Mouse (Mus musculus): ENCODE data around the gene Ptch2.

DNA sequence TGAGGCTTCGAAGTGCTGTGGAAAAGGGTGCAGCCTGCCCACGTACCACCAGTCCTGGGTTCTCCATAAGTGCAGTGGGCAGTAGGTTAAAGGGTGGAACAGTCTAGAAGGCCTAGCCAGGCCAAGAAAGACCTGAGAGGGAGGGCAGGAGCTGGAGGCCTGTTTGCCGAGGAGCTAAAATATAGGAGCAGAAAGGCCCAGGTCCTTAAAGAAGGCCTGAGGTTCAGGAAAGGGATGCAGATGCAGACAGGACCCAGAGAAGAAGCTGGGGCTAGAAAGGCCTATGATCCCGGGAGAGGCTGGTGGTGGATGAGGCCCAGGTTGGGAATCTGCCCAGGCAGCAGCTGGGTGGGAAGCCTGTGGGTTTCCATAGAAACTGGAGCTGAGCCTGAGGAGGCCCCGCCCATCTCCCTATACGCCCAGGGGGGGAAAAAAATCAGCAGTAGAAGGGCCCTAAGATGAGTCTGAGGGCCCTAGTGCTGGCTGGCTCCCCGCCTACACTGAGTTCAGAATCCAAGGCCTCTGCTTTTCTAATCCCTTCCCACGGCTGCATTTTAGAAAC is 29.6 kb downstream of the Ptch2 start, which contains the start of gene Btbd19:
- TF ChIP-seq CTCF (IDR thresholded peaks at IDR 0.05; ENCODE audit: control insufficient read depth, insufficient read depth, insufficient read length) (no peak), MAX (IDR thresholded peaks at IDR 0.05) (no peak), MYOG (IDR thresholded peaks at IDR 0.05; ENCODE audit: control insufficient read depth, extremely low read depth, insufficient read length) (no peak)
